Mouse (Mus musculus) mouse trophoblast stem cell (cell line): ENCODE results near the gene Spindoc.

ENCODE experiments used
- in situ Hi-C, 2 experiments: fragments of 300-500 bp; cut with MseI, MboI; formaldehyde crosslinking; loops; 2 replicates in 1 of 2; 3 replicates in 1 of 2; pipeline ENCODE4 v1.15.1; 2025

The Spindoc gene

DNA sequence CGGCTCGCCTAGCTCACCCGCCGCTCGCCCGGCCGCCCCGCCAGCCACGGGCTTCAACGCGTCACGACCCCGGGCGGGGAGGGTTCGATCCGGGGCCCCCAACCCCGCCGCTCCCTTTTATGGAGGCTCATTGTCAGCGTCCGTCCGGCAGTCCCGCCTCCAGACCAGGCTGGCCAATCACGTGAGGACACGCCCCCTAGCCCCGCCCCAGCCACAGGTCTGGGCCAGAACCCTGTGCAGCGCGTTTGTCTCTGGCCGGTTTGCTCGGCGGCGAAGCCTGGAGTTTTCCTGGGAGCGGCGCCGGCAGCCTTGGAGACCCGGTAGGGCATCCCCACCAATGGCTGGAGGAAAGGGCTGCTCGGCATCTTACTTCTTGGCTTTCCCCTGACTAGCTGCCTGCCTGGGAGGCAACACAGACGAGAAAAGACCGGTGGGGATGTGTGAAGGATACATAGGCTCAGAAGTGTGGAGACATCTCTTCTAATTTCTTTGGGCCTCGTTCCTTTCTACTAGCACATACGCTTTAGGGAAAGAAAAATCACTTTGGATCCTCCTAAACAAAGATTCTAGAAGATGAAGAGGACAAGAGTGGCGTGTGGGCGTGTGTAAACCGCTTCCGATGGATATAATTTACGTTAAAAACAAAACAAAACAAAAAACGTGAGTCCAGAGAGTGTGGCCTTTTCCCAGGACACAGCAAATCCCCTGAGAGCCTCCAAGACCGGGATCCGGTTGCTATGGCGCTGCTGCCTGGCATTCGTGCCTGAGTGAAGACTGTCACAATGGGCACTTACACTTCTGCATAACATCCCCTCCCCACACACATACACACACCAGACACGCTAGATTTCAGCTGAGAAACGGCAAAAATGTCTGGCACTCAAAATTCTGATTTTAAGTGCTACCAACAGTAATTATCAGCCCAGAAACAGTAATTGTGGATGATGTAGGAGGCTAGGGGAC is at the start of gene Spindoc:
Gene Spindoc, minus strand, starts transcription at position 92 of the 963 bp plus-strand sequence.
- in situ Hi-C loops, result no loop called here

DNA sequence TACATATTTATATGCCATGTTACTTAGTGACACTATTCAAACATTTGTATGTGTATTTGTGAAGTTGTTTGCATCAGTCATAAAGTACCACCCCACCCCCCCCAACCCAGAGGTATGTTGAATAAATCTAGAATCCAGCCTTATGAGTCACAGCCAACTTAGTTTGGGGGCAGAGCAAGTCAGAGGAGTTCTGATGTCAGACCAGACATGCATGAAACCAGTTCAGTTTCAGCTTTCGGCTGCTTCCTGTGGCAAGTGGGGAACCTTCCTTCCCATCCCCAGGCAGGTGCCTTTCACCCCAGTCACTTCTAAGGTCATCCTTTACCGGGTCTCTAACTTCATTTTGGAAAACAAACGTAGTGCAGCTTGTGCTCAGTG is 42.6 kb upstream of the Spindoc start:
- in situ Hi-C loops, result no loop called here

DNA sequence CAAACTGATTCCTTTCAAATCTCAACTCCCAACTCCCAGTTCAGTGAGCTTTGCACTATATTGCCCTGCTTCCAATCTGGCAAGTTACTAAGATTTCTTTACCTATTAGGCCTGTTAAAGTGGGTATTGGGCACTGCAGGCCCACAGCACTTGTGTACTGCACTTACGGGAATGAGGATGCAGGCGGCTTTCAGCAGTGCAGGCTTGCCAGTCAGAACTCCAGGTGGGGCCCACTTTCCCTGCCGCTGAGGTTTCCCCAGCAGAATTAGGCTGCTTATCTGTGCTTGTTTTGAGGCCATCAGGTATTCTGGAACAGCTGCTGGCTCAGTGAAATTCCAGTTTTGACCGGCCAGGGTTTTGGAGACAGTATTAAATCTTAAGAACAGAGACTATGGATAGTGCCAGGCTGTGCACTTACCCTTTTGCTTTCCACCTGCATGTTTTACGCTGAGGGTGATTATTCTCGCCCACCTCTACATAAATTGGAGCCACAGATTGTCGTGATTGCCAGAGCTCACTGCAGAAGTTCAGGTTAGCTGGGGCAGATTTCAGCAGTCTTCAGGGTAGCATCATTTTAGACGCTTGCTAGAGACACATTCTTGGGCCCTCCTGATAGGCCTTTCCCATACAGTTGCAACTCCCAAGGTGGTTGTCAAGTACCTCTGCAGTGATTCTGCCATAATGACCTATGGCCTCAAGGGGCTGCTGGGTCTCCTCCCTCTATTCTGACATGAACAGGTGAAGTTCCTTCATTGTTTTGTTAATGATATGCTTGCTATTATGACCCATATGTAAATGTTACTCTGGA is 42.0 kb upstream of the Spindoc start:
- in situ Hi-C loops, result no loop called here

DNA sequence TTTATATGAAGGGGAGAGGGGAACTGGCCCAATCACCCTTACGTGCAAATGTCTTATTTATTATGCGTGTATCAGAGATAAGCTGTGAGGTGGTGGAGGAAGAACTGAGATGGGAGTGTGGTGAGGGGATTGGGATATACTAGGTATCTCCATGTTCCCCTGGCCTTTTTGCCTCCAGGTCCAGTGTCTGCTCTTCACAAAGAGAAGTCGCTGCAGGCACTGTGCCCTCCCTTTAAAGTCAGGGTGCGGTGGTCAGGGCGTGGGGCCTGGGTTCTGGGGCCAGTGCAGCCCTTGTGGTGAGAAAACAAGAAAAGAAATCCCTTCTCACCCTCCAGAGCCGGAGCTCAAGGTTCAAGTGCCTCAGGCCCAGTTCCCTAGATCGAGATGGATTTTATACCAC is 41.3 kb upstream of the Spindoc start:
- in situ Hi-C loops, result no loop called here

DNA sequence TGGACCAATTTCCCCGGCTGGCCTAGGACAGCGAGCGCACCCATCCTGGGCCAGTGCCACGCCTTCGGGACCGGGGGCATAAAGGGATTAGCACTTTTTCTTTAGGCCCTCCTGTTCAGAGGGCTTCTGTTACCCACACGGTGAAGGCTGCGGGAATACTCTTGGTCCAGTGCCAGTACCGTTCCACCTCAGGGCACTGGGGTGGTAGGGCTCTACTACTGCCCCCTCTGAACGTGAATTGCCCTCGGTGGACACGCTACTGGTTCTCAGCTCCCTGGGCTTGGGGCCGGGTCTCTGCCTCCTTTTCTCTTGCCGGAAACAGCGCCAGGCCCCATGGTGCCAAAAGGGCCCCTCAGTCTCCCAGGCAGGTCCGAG is 40.8 kb upstream of the Spindoc start:
- in situ Hi-C loops, result no loop called here

DNA sequence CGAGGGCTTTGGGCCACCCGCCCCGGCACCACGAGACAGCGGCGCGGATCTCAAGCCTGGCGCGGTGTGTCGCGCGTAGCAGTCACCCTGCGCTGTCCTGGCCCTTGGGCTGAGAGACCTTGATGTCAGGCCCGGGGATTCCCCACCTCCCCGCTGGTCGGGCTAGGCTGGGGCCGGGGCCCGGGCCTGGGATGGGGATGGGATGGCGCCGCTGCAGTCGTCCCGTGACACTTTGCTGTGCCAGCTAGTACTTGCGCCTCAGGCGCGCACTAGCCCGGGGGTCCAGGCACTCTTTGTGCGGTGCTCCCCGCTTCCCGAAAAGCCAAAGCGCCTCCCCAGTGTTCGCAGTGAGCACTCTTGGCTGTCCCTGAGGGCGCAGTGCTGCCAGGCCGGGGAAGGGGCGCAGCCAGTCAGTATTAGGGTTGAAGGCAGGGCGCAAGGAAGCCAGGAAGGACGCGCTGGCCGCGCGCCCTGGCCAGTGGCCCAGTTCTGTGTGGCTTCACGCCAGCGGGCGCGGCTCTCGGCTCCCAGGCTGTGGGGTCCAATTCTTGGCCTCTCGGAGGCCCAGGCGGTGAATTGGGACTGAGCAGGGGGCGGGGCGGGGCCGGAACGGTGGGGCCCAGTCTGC is 40.3 kb upstream of the Spindoc start:
- in situ Hi-C loops, result no loop called here

DNA sequence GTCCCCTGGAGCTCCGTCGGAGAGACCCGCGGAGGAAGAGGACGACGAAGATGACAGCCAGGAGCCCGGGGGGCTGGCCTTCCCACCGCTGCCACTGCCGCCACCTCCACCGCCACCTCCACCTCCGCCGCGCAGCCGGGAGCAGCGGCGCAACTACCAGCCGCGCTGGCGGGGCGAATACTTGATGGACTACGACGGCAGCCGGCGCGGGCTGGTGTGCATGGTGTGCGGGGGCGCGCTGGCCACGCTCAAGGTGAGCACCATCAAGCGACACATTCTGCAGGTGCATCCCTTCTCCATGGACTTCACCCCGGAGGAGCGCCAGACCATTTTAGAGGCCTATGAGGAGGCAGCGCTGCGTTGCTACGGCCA is 39.8 kb upstream of the Spindoc start:
- in situ Hi-C loops, result no loop called here

DNA sequence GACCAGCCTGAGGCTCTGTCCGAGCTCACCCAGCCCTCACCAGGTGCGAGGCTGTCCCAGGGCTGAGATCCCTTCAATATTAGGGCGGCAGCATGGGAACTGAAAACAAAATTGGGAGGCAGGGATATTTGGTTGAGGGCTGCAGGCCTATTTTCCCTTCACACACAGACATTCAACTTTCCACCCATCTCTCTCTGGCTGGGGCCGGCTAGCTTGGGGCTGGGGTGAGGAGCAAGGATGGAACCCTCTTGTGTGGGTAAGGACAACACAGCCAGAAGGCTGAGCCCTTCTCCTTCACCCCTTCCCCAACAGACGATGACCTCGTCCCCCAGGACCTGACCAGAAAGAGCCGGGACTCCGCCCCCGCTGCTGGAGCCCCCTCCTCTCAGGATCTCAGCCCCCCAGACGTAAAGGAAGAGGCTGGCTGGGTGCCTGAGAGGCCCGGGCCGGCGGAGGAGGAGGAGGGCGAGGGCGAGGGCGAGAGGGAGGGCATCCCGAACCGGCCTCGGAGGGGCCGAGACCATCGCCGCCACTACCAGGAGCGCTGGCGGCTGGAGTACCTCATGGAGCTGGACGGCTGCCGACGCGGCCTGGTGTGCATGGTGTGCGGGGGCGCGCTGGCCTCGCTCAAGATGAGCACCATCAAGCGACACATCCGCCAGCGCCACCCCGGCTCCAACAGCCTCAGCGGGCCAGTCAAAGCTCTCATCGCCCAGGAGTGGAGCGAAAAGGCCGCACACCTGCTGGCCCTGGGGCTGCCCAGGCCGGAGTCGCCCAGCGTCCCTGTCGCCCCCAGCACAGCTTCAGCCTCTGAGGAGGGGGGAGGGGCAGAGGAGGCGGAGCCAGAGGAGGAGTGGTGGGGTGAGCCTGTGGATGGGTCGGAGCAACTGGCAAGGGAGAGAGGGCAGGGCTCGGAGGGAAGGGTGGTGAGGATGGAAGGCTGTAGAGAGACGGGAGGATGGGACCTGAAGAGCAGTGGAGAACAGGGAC is 39.1 kb upstream of the Spindoc start:
- in situ Hi-C loops, result no loop called here

DNA sequence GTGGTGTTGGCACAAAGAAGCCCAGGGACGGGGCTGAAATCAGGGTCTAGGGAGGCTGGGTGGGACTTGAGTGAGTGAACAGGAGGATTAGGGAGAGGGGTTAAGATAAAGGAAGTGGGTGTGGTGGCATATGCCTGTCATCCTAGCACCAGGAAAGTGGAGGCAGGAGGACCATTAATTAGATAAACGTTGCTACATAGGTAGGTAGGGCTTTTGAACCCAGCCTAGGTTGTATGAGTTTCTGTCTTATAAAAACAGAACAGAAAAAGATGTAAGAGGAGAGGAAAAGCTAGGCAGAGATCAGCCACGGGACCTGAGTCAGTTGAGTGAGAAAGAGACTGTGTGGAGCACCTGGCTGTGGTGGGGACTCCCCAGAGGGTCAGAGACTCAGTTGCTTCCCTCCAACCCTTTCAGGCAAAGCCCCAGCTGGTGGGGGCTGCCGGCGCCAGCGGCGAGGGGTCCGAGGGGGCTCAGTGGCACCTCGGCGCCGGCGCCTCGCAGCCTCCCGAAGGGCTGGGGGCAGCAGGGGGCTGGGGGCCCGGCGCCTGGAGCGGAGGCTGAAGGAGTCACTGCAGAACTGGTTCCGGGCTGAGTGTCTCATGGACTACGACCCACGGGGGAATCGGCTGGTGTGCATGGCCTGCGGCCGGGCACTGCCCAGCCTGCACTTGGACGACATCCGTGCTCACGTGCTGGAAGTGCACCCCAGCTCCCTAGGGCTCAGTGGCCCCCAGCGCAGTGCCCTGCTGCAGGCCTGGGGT is 38.2 kb upstream of the Spindoc start:
- in situ Hi-C loops, result no loop called here

DNA sequence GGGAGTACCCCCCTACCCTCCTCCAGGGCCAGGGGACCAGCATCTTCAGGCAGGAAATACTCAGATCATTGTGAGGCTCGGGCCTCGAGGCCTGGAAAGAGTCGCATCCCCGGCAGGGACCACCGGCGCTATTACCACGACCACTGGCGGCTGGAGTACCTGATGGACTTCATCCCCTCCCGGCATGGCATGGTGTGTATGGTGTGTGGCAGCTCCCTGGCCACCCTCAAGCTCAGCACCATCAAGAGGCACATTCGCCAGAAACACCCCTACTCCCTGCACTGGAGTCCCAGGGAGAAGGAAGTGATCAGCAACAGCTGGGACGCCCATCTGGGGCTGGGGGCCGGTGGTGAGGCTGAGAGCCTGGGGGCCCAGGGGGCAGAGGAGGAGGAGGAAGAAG is 37.3 kb upstream of the Spindoc start:
- in situ Hi-C loops, result no loop called here

DNA sequence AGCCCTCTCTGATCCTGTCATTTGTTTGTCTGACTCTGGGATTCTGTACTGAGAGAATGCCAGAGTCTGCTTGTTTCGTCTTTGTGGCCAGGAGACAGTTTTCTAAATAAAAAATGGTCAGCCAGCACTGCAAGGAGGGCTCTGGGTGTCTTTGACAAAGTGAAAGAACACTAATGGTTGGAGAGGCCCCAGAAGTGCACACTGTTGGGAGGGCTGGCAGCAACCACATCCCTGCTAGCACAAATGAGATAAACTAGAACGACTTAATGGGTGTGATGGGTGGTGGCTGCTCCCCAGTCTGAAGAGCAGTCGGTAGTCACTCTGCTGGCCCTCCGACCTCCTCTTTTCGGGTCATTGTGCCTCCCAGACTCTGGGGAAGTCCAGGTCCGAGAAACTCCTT is 36.3 kb upstream of the Spindoc start:
- in situ Hi-C loops, result loop anchor here in 1 of 2 experiments (10.0 kb wide), 1 partner anchor 144 kb away; no protein-coding TSS in a partner anchor

DNA sequence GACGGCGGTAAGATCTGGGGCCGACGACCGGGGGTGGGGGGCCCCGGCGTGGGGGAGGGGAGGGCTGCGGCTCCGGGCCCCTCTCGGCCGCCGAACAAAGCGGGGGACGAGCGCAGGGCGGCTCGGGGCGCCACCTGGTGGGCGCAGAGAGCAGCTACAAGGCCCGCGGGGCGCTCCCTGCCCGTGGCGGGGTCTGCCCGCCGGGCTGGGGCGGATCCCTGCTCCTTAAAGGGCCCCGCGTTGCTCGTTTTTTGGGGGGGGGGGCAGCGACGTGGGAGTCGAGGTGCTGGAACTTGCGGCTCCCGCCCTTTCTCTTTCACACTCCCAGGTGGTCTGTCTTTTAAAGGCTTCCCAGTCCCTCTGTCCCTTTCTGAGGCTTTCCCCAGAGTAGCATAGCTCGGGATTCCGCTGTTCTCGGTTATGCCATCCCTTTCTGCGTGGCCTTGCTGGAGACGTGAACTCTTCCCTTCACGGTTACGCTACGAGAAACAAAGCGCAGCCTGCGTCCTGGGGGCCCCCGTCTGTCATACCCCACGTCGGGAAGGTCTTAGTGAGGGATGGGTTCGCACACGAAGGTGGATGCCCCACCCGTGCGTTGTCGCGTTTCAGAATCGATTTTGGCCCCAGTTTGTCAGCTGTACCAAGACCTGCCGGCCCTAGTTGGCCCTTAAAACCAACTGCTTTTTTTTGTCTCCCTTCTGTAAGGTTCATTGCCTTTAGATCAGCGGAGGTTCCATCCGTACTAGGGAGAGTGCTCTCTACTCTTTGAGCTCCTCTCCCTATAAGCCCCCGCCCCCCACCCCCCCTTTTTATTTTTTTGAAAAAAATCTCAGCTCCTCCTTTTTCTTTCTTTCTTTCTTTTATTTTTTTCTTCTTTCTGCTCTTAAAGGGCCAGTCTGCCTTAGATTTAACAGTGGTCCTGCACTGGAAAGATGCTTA is 35.4 kb upstream of the Spindoc start:
- in situ Hi-C loops, result loop anchor here in 1 of 2 experiments (10.0 kb wide), 1 partner anchor 143 kb away; no protein-coding TSS in a partner anchor

DNA sequence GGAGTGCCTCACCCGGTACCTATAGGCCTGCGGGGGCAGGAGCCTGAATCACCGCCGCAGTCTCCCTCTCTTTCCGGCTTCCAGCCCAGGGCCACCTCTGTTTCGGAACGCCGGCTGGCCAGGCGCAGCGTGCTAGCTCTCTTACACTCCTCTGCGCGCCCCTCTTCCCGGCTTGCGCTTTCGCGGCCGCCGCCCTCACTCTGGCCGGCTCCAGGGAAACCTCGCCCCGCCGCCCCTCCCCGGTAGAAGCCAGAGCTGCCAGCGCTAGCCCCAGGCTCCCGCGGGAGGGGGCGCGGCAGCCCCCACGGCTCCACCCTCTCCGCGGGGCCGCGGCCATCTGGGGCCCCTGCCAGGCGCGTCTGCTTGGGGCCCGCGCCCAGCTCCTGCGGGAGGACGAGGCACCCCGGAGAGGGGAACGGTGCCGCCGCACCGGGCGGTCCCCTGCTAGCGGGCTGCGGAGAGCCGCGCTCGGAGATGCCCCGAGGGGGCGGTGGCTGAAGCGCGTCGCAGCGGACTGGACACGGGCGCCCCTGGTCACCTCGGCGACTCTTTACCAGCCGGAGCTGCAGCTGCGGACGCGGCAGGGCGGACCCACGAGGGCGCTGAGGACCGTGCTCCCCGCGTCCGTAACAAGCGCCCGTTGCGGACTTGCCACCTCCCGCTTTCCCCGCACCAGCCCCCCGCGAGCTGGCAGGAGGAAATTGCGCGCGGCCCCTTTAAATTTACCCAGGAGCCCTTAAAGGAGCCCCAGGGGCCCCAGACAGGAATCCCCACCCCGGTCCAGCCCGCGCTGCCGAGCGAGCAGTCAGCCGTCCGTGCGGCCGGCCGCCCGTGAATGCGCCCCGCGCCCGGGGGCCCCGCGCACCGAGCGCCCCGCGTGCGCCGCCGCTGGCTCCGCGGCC is 34.3 kb upstream of the Spindoc start, which contains the start of gene 2700081O15Rik:
Gene 2700081O15Rik, plus strand, starts transcription at position 792 of the 902 bp plus-strand sequence.
- in situ Hi-C loops, result loop anchor here in 1 of 2 experiments (10.0 kb wide), 1 partner anchor 142 kb away; no protein-coding TSS in a partner anchor

DNA sequence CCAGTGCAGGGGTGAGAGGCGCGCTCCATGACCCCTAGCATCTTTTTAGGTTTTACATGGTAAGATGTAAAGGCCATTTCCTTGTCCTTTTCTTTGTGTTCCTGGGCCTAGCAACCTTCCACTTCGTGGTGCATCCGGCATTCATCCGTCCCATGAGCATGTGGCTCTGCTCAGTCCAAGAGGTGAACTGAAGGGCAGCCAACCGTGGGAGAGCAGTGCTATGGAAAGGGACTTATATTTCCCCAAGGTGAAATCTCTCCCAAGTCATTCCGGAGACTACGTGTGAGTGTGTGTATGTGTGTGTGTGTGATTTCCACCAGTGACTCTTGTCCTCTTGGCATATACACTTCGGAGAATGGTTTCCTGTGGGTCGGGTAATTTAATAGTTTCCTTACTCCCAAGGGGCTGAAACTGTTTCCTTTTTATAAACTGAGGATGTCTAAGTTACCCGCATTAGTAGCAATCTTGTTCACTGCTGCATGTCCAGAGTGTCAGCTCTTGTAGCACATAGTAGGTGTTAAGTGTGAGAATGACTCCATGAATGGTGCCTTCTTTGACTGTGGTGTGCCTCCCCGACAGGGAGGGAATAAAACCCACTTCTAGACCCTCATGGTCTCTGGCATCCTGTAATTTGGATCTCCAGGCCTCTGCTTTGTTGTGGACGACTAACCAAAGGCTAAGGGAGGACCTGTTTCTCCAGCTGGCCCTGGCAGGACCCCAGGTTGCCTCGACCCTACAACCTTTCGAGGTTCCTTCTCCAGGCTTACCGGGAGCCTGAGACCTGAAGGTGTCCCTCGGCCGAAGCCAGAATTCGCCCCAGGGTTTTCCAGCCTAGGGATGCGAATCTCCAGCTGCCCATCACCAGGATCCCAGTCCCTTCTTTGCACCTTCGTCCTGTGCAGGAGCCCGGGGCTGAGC is 33.4 kb upstream of the Spindoc start:
- in situ Hi-C loops, result loop anchor here in 1 of 2 experiments (10.0 kb wide), 1 partner anchor 141 kb away; no protein-coding TSS in a partner anchor

DNA sequence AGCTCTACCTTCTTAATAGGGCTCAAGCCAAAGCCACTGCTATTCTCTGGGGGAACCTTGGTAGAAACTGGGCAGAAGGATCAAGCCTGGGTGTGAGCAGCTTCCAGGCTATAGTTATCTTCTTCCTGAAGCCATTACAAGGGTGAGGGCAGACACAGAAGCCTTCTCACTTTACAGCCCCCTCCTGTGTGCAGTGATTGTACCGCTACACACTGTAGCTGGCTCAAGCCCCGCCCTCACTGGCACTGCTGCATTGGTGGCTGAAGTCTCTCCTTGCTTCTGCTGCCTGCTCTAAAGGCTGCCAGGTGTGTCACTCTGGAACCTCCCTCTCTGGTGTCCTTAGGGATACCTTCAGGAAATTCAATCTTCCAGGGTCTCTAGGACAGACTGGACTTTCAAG is 29.6 kb upstream of the Spindoc start:
- in situ Hi-C loops, result loop anchor here in 1 of 2 experiments (10.0 kb wide), 1 partner anchor 138 kb away; no protein-coding TSS in a partner anchor

DNA sequence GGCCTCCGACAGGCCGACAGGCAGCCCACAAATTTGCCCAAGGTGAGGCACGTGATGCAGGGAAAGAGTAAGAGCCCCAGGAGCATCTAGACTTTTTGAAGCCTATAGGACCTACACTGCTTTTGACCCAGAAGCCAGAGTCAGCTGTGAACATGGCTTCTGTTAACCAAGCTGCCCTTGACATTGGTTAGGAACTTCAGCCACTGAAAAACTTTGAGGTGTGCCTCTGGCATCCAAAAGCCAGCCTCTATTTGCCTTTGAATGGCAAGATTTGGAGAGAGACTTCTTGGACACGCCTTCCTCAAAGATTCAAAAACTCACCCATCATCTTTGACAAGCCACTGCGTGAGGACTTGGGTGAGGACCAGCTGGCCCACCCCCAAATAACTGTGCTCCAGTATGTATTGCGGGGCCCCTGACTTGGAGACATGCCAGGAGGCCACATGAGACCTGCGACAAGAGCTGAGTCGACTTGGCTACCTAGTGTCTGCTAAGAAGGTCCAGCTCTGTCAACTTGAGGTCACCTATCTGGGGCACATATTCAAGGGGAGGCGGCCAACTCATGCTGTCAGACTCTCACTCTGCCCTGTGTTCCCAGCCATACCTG is 21.9 kb upstream of the Spindoc start:
- in situ Hi-C loops, result no loop called here
